Mouse (Mus musculus) adrenal gland, postnatal 10 days (tissue): ENCODE data around the gene Emilin2. TPM values are rescaled to one million over a fixed set of nuclear protein-coding genes. Genes with fewer than 3 reads are reported as not detected.

ENCODE experiments used
- DNase-seq: peaks from one replicate; pipeline ENCODE4 v3.0.0; 2021; ENCODE audit warnings: mixed read lengths
- total RNA-seq, 2 experiments: library from RNA; stranded (reverse); gene quantifications; 2 replicates each; pipeline ENCODE4 v1.2.3; 2021

The Emilin2 gene
- total RNA-seq, 2 experiments from 2014 or later: 14.0 to 15.4 TPM

- DNase-seq: peak; percentile 58
Measured at GRCm38 (mm10) chr17:71300338-71300737, 11.4 kb downstream of the Emilin2 start.

DNA sequence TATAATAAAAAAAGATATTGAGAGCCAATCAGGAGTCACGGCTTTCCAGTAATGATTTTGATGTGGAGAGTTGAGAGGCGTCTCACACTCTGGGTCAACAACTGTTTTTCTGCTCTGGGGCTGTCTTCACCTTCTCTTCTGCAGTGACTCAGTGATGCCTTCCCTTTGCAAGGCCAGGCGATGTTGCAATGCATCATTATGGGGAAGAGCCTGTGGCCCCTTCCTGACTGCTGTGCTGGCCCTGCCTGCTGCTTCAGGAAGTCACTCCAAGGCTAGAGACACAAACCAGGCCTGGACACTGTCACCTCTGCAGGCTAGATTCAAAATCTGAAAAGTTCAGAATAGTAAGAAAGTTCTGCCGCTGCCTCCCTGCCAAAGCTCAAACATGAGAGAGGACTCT is 11.9 kb downstream of the Emilin2 start:
- DNase-seq: peak; percentile 29

- DNase-seq: no peak
Measured at GRCm38 (mm10) chr17:71294570-71294969, 17.2 kb downstream of the Emilin2 start.

DNA sequence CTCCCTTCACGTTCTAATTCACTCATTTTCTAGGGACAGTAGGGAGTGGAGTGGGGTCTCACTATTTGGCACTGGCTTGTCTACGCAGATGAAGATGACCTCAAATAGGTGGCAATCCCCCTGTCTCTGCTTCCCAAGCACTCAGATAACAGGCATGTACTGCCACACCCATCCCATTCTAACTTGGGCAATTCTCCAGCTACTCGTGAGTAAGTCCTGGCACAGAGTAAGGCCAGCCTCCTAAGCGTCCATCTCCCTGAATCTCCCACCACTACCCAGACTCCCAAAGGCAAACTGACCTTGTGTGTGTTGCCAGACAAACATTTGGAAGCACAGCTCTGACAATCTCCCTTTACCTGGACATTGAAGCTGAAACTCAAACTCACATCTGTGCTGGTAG is 18.9 kb downstream of the Emilin2 start:
- peak; percentile 51 for DNase-seq

- DNase-seq: no peak
Measured at GRCm38 (mm10) chr17:71291897-71292420, 19.8 kb downstream of the Emilin2 start.

GRCm38 (mm10) chr17:71290486-71291410 is 21.0 kb downstream of the Emilin2 start:
- no peak for DNase-seq

GRCm38 (mm10) chr17:71289572-71290176 is 22.1 kb downstream of the Emilin2 start:
- no peak for DNase-seq

- DNase-seq: no peak
Measured at GRCm38 (mm10) chr17:71288808-71289548, 22.8 kb downstream of the Emilin2 start.

DNA sequence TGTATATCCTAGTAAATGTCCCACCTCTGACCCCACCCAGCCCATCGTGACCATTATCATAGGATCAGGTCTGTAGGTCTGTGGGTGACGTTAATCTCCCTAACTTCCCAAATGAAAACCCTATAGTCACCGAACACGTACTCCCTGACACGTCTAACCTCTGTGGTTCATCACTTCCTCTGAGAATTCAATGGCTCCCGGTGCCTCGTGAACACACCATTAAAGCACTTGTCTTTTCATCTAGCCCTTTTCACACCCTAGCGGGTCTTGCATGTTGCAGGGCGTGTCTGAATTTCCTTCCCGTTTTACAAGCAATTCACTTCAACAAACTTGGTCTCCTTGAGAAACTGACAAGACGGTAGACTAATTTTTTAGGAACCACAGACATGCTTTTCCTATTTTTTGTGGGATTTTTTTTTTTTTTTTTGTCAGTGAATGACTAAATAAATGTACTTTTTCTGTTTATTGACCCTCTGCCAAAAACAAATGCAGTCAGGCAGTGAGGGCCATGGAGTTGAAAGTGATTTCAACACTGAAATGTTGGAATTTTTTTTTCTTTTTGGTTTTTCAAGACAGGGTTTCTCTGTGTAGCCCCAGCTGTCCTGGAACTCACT is 23.5 kb downstream of the Emilin2 start:
- DNase-seq: no peak

GRCm38 (mm10) chr17:71287586-71287985 is 24.2 kb downstream of the Emilin2 start:
- DNase-seq: no peak

GRCm38 (mm10) chr17:71285929-71286328 is 25.8 kb downstream of the Emilin2 start:
- DNase-seq: peak; percentile 69

DNA sequence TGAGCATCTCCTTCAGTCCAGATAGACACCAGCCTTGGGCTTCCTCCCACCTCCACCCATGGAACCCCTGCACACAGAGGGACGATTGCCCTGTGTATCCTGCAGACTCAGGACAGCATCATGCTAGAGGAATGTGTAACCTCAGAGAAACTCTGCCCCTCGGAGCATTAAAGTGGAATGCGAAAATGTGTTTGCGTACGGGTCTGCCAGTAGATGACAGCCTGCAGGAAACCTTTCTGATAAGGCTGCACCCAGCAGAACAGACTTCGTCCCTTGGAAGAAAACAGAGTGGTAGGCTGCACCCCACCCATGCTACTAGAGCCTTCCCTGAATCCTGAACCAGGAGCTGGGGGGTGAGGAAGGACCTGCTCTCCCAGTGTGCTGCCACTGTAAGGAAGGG is 26.9 kb downstream of the Emilin2 start:
- DNase-seq: no peak

GRCm38 (mm10) chr17:71283237-71283636 is 28.5 kb downstream of the Emilin2 start:
- DNase-seq: peak; percentile 56

- DNase-seq: no peak
Measured at GRCm38 (mm10) chr17:71282716-71283115, 29.1 kb downstream of the Emilin2 start.

GRCm38 (mm10) chr17:71277701-71278491 is 33.9 kb downstream of the Emilin2 start:
- no peak for DNase-seq

- no peak for DNase-seq
Measured at GRCm38 (mm10) chr17:71276771-71277170, 35.0 kb downstream of the Emilin2 start.

GRCm38 (mm10) chr17:71273901-71274300 is 37.9 kb downstream of the Emilin2 start:
- no peak for DNase-seq

- no peak for DNase-seq
Measured at GRCm38 (mm10) chr17:71268599-71268998, 43.2 kb downstream of the Emilin2 start.

GRCm38 (mm10) chr17:71268152-71268551 is 43.6 kb downstream of the Emilin2 start:
- no peak for DNase-seq

DNA sequence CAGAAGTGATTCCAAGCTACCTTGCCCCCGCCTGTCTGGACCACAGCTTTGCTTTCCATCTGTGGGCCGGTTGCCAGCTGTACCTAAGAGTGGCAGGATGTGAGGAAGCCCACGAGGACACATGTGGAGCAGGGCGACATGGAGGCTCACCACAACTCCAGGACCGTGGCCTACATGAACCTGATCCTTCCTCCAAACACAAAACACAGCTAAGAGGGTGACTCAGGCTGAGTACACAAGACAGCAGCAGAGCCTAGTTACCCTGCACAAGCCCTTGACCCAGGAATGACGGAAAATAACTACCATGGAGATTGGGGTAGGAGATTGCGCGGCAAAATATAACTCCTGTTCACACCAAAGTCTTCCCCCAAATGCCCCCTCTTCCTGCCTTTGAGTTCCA is 44.4 kb downstream of the Emilin2 start:
- DNase-seq: no peak

GRCm38 (mm10) chr17:71265336-71266051 is 46.3 kb downstream of the Emilin2 start:
- no peak for DNase-seq
